Mouse (Mus musculus): ENCODE data around the gene Pdia5. TPM values are rescaled to one million over a fixed set of nuclear protein-coding genes. Genes with fewer than 3 reads are reported as not detected.

Gene Pdia5
- polyA plus RNA-seq, 1 experiment from 2014 or later: 49.4 TPM

GRCm38 (mm10) chr16:35403891-35404290 lies 86.8 kb downstream of the Pdia5 start:
- TF ChIP-seq CTCF (IDR thresholded peaks at IDR 0.05) (no peak), EP300 (IDR thresholded peaks at IDR 0.05) (no peak)
- DNase-seq (ENCODE audit: low spot score) (no peak), ATAC-seq (no peak)
- Histone ChIP-seq H3K36me3 (ENCODE audit: insufficient read depth, low read length) (no peaks in the 10 kb centered on the region), H3K4me1 (ENCODE audit: insufficient read depth, low read depth, low read length) (no peaks in the 10 kb centered on the region), H3K9me3 (ENCODE audit: low read length) (no peaks in the 10 kb centered on the region), H3K4me2 (replicated peaks; ENCODE audit: low read depth, low read length) (no peak overlapping the region), H3K27me3 (replicated peaks; ENCODE audit: insufficient read depth, low read length) (no peaks in the 10 kb centered on the region), H3K9ac (replicated peaks; ENCODE audit: low read depth) (no peak overlapping the region), H3K4me3 (ENCODE audit: low read depth, low read length) (no peak overlapping the region), H3K27ac (ENCODE audit: low read length) (no peak overlapping the region)
- 85% methylated on average over 8 of the region's 8 CpGs for WGBS

GRCm38 (mm10) chr16:35403356-35403755 lies 87.3 kb downstream of the Pdia5 start:
- 89% methylated on average over 9 of the region's 9 CpGs for WGBS
- no peak for TF ChIP-seq CTCF (IDR thresholded peaks at IDR 0.05)
- no peak for TF ChIP-seq EP300 (IDR thresholded peaks at IDR 0.05)
- DNase-seq (ENCODE audit: low spot score) (no peak), ATAC-seq (no peak)
- H3K27me3 ChIP-seq (replicated peaks; ENCODE audit: insufficient read depth, low read length): no peaks in the 10 kb centered on the region
- H3K36me3 ChIP-seq (ENCODE audit: insufficient read depth, low read length): no peaks in the 10 kb centered on the region
- no peak overlapping the region for H3K9ac ChIP-seq (replicated peaks; ENCODE audit: low read depth)
- no peak overlapping the region for H3K27ac ChIP-seq (ENCODE audit: low read length)
- no peak overlapping the region for H3K4me3 ChIP-seq (ENCODE audit: low read depth, low read length)
- H3K4me2 ChIP-seq (replicated peaks; ENCODE audit: low read depth, low read length): no peak overlapping the region
- H3K9me3 ChIP-seq (ENCODE audit: low read length): no peaks in the 10 kb centered on the region
- no peaks in the 10 kb centered on the region for H3K4me1 ChIP-seq (ENCODE audit: insufficient read depth, low read depth, low read length)

- H3K4me1 ChIP-seq (ENCODE audit: insufficient read depth, low read depth, low read length): no peaks in the 10 kb centered on the region
- TF ChIP-seq CTCF (IDR thresholded peaks at IDR 0.05) (no peak), EP300 (IDR thresholded peaks at IDR 0.05) (no peak)
- H3K4me2 ChIP-seq (replicated peaks; ENCODE audit: low read depth, low read length): no peak overlapping the region
- WGBS: 74% methylated on average over 8 of the region's 8 CpGs
- H3K27ac ChIP-seq (ENCODE audit: low read length): no peak overlapping the region
- H3K4me3 ChIP-seq (ENCODE audit: low read depth, low read length): no peak overlapping the region
- no peaks in the 10 kb centered on the region for H3K27me3 ChIP-seq (replicated peaks; ENCODE audit: insufficient read depth, low read length)
- DNase-seq (ENCODE audit: low spot score) (no peak), ATAC-seq (no peak)
- H3K9ac ChIP-seq (replicated peaks; ENCODE audit: low read depth): no peak overlapping the region
- no peaks in the 10 kb centered on the region for H3K36me3 ChIP-seq (ENCODE audit: insufficient read depth, low read length)
- no peaks in the 10 kb centered on the region for H3K9me3 ChIP-seq (ENCODE audit: low read length)
Observed at GRCm38 (mm10) chr16:35392813-35393212, 97.9 kb downstream of the Pdia5 start.

DNA sequence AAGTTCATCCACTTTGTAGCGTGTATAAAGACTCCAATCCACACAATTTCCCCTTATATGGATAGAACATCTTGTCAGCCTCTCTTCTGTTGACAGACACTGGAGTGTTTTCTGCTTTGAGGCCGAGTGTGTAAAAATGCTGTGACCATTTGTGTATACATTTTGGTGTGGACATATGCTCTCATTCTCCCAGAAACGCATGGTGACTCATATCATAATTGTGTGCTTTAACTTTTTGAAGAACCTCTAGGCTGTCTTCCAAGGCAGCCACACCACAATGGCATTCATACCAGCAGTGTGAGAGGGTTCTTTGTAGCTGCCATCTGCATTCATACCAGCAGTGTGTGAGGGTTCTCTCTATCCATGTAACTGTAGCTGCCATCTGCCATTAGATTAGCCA lies 105.0 kb downstream of the Pdia5 start:
- H3K27ac ChIP-seq (ENCODE audit: low read length): no peak overlapping the region
- H3K9me3 ChIP-seq (ENCODE audit: low read length): no peaks in the 10 kb centered on the region
- H3K36me3 ChIP-seq (ENCODE audit: insufficient read depth, low read length): no peaks in the 10 kb centered on the region
- TF ChIP-seq EP300 (IDR thresholded peaks at IDR 0.05): peak; percentile 66
- no peak for TF ChIP-seq CTCF (IDR thresholded peaks at IDR 0.05)
- H3K4me2 ChIP-seq (replicated peaks; ENCODE audit: low read depth, low read length): no peak overlapping the region
- H3K27me3 ChIP-seq (replicated peaks; ENCODE audit: insufficient read depth, low read length): no peaks in the 10 kb centered on the region
- ATAC-seq (peak; percentile 88), DNase-seq (ENCODE audit: low spot score) (peak; percentile 51)
- no peaks in the 10 kb centered on the region for H3K4me1 ChIP-seq (ENCODE audit: insufficient read depth, low read depth, low read length)
- 33% methylated on average over 3 of the region's 3 CpGs for WGBS
- H3K4me3 ChIP-seq (ENCODE audit: low read depth, low read length): no peak overlapping the region
- H3K9ac ChIP-seq (replicated peaks; ENCODE audit: low read depth): no peak overlapping the region

DNA sequence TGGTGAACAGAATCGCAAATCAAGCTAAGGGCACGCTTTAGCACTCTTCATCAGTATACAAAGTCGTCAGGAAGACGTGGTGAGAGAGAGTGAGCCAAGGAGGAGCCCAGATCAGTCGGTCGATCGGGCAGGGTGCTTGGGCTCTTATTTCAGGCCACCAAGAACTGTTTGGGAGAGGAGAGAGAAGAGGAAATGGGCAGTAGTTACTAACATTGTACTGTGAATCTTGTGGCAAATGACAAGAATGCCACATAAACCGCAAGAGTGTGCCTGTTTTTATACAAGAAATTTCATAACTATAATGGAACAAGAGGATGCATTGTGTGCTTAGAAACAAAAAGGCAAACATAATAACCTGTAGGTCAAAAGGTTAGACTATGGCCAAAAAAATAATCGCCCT lies 110.6 kb downstream of the Pdia5 start:
- H3K4me3 ChIP-seq (ENCODE audit: low read depth, low read length): no peak overlapping the region
- H3K36me3 ChIP-seq (ENCODE audit: insufficient read depth, low read length): no peaks in the 10 kb centered on the region
- H3K9ac ChIP-seq (replicated peaks; ENCODE audit: low read depth): no peak overlapping the region
- 76% methylated on average over 9 of the region's 9 CpGs for WGBS
- H3K27me3 ChIP-seq (replicated peaks; ENCODE audit: insufficient read depth, low read length): no peaks in the 10 kb centered on the region
- H3K9me3 ChIP-seq (ENCODE audit: low read length): no peaks in the 10 kb centered on the region
- no peak for TF ChIP-seq EP300 (IDR thresholded peaks at IDR 0.05)
- TF ChIP-seq CTCF (IDR thresholded peaks at IDR 0.05): no peak
- no peaks in the 10 kb centered on the region for H3K4me1 ChIP-seq (ENCODE audit: insufficient read depth, low read depth, low read length)
- H3K27ac ChIP-seq (ENCODE audit: low read length): no peak overlapping the region
- no peak for DNase-seq (ENCODE audit: low spot score)
- H3K4me2 ChIP-seq (replicated peaks; ENCODE audit: low read depth, low read length): no peak overlapping the region
- no peak for ATAC-seq

- H3K4me2 ChIP-seq (replicated peaks; ENCODE audit: low read depth, low read length): no peak overlapping the region
- no peaks in the 10 kb centered on the region for H3K9me3 ChIP-seq (ENCODE audit: low read length)
- H3K36me3 ChIP-seq (ENCODE audit: insufficient read depth, low read length): no peaks in the 10 kb centered on the region
- no peak overlapping the region for H3K27ac ChIP-seq (ENCODE audit: low read length)
- ATAC-seq (no peak), DNase-seq (ENCODE audit: low spot score) (no peak)
- H3K9ac ChIP-seq (replicated peaks; ENCODE audit: low read depth): no peak overlapping the region
- no peak overlapping the region for H3K4me3 ChIP-seq (ENCODE audit: low read depth, low read length)
- 91% methylated on average over 3 of the region's 3 CpGs for WGBS
- no peaks in the 10 kb centered on the region for H3K4me1 ChIP-seq (ENCODE audit: insufficient read depth, low read depth, low read length)
- TF ChIP-seq CTCF (IDR thresholded peaks at IDR 0.05) (peak; percentile 38; the same call in 1 of the 2 replicates), EP300 (IDR thresholded peaks at IDR 0.05) (no peak)
- H3K27me3 ChIP-seq (replicated peaks; ENCODE audit: insufficient read depth, low read length): no peaks in the 10 kb centered on the region
Observed at GRCm38 (mm10) chr16:35379344-35379743, 111.3 kb downstream of the Pdia5 start.

DNA sequence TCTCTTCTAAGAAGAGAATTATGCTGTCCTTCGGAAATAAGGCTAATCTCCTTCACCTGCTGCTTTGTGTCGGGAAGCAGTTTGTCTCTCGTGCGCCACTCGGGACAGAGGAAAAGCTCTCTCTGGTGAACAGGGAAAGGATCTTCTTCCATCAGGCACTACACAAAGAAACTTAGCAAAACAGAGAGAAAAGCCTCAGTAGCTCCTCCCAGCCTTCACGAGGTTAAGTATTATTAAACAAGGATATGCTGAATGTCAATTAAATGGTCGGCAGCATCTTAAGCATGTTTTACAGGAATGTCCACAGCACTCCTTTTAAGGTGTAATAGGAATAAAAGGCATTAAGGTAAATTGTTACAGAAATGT lies 126.6 kb downstream of the Pdia5 start:
- DNase-seq (ENCODE audit: low spot score) (no peak), ATAC-seq (no peak)
- H3K9me3 ChIP-seq (ENCODE audit: low read length): no peaks in the 10 kb centered on the region
- peaks cover 3% of the 10 kb centered on the region; the same call in 1 of the 2 replicates for H3K4me1 ChIP-seq (ENCODE audit: insufficient read depth, low read depth, low read length)
- TF ChIP-seq CTCF (IDR thresholded peaks at IDR 0.05) (no peak), EP300 (IDR thresholded peaks at IDR 0.05) (no peak)
- H3K27me3 ChIP-seq (replicated peaks; ENCODE audit: insufficient read depth, low read length): no peaks in the 10 kb centered on the region
- no peak overlapping the region for H3K27ac ChIP-seq (ENCODE audit: low read length)
- H3K36me3 ChIP-seq (ENCODE audit: insufficient read depth, low read length): no peaks in the 10 kb centered on the region
- no peak overlapping the region for H3K9ac ChIP-seq (replicated peaks; ENCODE audit: low read depth)
- WGBS: 2% methylated on average over 7 of the region's 7 CpGs
- H3K4me2 ChIP-seq (replicated peaks; ENCODE audit: low read depth, low read length): peak overlapping the region; percentile 96
- peak overlapping the region; percentile 84 for H3K4me3 ChIP-seq (ENCODE audit: low read depth, low read length)

All from lung, postnatal 0 days (tissue).